Mouse (Mus musculus) spleen, embryonic (tissue): Measurements from ENCODE around the gene Duxbl3.
"Not testable (repeated sequence)": the region's sequence is repeated elsewhere in the genome, so short reads cannot be mapped to it uniquely, and the experiment has no call there.

Experiments
- CTCF ChIA-PET: fragments of 350-600 bp; sonication (Branson Sonifier 250); formaldehyde crosslinking; loops from one replicate; lab custom pipeline; 2022; lab: Charles Lee

Duxbl3 gene

DNA sequence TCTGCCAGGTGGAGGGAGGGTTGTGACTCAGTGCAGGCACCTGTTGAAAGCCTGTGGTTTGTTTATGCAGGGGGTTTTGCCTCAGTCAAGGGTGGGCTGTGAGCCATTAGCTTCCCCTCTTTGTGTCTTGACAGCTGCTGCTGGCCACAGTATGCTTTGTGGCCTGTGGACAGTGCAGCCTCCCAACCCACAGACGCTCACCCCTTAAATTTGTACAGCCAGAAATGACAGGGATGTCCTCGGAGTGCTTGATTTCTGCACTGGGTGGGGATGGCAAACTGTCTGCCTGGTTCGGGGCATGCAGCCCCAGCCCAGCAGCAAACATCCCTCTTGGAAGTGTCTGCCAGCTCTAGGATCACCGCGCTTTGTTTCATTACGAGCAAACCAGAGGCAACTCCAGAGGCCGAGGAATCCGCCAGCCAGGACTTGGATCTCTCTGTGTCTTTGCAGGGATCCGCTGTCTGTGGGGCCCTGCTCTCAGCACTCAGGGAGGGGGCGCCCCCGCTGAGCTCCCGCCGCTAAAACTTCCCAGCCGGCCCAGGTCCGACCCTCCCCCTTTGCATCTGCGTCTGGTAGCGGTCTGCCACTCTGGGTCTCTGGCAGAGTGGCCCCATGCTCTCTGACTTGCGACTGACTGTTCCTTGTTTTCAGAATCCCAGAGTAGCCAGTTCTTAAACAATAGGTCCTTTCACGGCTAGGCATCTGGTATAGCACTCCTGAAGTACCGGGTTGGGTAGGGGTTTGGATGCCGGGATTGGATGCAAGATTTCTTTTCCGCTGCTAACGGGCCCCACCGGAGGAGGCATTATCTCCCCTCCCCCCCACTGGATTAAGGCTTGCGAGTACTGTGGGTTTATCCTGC lies at the start of gene Duxbl3:
TSS of gene Duxbl3 (plus strand) at position 207 of the 862 bp plus-strand sequence.
- CTCF ChIA-PET = not testable (repeated sequence)

DNA sequence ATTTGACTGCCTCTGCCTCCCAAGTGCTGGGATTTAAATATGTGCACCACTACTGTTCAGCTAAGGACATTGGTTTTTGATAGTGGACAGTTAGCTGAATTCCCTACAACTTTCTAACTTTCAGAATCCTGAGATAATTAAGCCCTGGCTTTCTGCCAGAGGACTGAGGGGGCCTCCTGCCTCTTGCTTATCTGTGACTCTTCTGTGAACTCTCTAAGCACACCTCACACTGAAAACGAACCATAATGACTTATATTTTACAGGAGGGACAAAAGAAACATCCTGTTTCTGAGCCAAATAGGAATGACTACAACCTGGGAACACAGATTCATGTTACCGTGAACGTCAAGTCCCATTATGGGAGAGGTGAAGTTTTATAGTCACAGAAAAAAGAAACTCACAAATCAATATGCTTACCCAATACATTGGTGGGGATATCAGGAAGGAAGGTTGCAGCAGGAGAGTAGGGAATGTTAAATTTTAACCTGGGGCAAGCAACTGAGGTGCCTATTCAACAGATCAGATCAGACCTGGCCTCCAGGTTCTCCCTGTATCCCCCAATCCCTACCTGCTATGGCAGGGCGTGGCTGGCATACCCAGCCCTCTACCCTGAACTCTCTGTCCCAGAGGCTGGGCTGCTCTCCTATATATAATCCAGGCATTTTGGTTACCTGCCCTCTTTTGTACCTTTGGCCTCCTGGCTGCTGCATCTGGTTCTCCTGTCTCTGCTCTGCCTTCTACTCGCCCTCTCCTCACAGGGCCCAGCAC lies 41.3 kb upstream of the Duxbl3 start:
- CTCF ChIA-PET = not testable (repeated sequence)

GRCm38 (mm10) chr14:26237183-26237582 lies 20.6 kb upstream of the Duxbl3 start:
- CTCF ChIA-PET = not testable (repeated sequence)

GRCm38 (mm10) chr14:26258729-26259128 lies 967 bp downstream of the Duxbl3 start:
- CTCF ChIA-PET = not testable (repeated sequence)

GRCm38 (mm10) chr14:26286737-26287136 lies 29.0 kb downstream of the Duxbl3 start:
- CTCF ChIA-PET = not testable (repeated sequence)

DNA sequence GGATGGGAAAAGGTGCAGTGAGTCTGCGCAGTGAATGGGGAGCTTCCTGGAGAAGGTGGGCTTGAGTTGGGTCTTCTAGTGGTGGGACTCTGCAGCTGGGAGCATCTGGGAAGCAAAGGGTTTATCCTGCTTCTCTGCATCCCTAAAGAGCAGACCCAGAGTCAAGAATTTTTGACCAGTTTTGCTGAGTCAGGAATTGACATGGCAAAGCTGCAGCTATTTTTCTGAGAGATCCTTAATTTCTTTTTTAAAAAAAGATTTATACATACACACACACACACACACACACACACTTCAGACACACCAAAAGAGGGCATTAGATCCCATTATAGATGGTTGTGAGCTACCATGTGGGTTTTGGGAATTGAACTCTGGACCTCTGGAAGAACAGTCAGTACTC lies 36.1 kb downstream of the Duxbl3 start:
- CTCF ChIA-PET = no interaction called here

DNA sequence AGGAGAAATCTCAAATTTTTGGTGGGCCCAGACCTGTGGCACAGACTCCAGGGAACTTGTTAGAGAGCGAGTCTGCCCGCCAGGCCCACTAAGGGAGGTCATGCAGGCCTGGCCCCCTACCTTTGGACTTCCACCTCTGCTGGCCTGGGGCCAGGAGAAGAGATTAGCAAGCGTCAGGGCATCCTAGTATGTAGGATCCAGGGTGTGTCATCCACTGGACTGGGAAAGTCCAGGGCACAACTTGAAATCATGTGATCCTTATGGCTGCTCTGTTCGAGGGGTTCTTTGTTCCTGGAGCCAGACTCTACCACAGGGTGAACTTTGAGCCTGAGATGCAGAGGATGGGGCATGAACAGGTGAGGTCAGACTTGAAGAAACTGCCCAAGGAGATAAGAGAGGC lies 39.3 kb downstream of the Duxbl3 start:
- CTCF ChIA-PET = no interaction called here

GRCm38 (mm10) chr14:26297484-26297883 lies 39.7 kb downstream of the Duxbl3 start:
- CTCF ChIA-PET = no interaction called here

GRCm38 (mm10) chr14:26303111-26303510 lies 45.3 kb downstream of the Duxbl3 start:
- CTCF ChIA-PET = interaction anchor here (0.6 kb wide), 1 partner anchor 1112 kb away, joined by 3 read pairs; no protein-coding TSS in a partner anchor

GRCm38 (mm10) chr14:26306032-26306431 lies 48.3 kb downstream of the Duxbl3 start:
- CTCF ChIA-PET = no interaction called here

GRCm38 (mm10) chr14:26308813-26309212 lies 51.1 kb downstream of the Duxbl3 start:
- CTCF ChIA-PET = interaction anchor here (0.7 kb wide), 1 partner anchor 182 kb away, joined by 3 read pairs; no protein-coding TSS in a partner anchor

GRCm38 (mm10) chr14:26309511-26309910 lies 51.7 kb downstream of the Duxbl3 start:
- CTCF ChIA-PET = interaction anchor here (0.7 kb wide), 1 partner anchor 181 kb away, joined by 3 read pairs; no protein-coding TSS in a partner anchor

GRCm38 (mm10) chr14:26316246-26316730 lies 58.5 kb downstream of the Duxbl3 start:
- CTCF ChIA-PET = no interaction called here
